ENCODE assay signal across 9 mouse cellular contexts in genomic region chr19:6497150-6497801, GRCm38 (mm10). TPM values are rescaled to one million over a fixed set of nuclear protein-coding genes. Genes with fewer than 3 reads are reported as not detected.
DNase-seq lines count a peak whose midpoint lies in the region; ATAC-seq and TF ChIP-seq lines count a peak whose summit lies in the region.
"Had no signal": no experiment of that assay in that cellular context is flagged by ENCODE, and none has a peak within 500 bp of the region (broad histone marks: within the 10 kb centered on the region; RNA-seq: fewer than 3 reads in every experiment).

No protein-coding gene starts in this region.

- H3K4me1 ChIP-seq in forebrain, embryonic 10.5 days: peaks cover 81% of the 10 kb centered on the region
- 0 out of 2 replicates have a peak, but pooled peaks cover 6% of the 10 kb centered on the region for H3K4me1 ChIP-seq in intestine, postnatal 0 days (replicated peaks; ENCODE audit: control insufficient read depth, insufficient read depth, low read length)
- peaks cover 6% of the 10 kb centered on the region for H3K4me1 ChIP-seq in liver, embryonic 13.5 days (replicated peaks)

- H3K9ac ChIP-seq in intestine, postnatal 0 days (ENCODE audit: low read depth, low read length): no peak overlapping the region
- H3K9ac ChIP-seq in liver, embryonic 13.5 days: no peak overlapping the region

- ATAC-seq in intestine, postnatal 0 days: no peak
- ATAC-seq in liver, embryonic 13.5 days (ENCODE audit: low read depth): no peak

- peak overlapping the region; percentile 92 for H3K27ac ChIP-seq in forebrain, embryonic 10.5 days
- no peak overlapping the region for H3K27ac ChIP-seq in intestine, postnatal 0 days (ENCODE audit: low read depth, low read length)
- H3K27ac ChIP-seq in liver, embryonic 13.5 days: no peak overlapping the region

- DNase-seq in adrenal gland, postnatal 10 days: peak; percentile 29
- no peak for DNase-seq in adrenal gland, adult 18-20 months (ENCODE audit: low spot score in 2 of 2)
- peak; percentile 58 for DNase-seq in R1 (ENCODE audit: low read depth, low spot score)
- peak; percentile 70 for DNase-seq in forebrain, embryonic 10.5 days (ENCODE audit: extremely low spot score, low spot score)
- no peak for DNase-seq in liver, embryonic 13.5 days
- DNase-seq in right cerebral cortex, postnatal 36 days (ENCODE audit: low spot score in 2 of 2): peak; percentile 68 to 80
- DNase-seq in urinary bladder, adult 2 months (ENCODE audit: low spot score): no peak

- H3K36me3 ChIP-seq in forebrain, embryonic 10.5 days (replicated peaks): no peaks in the 10 kb centered on the region
- no peaks in the 10 kb centered on the region for H3K36me3 ChIP-seq in intestine, postnatal 0 days (ENCODE audit: control insufficient read depth, insufficient read depth)
- no peaks in the 10 kb centered on the region for H3K36me3 ChIP-seq in liver, embryonic 13.5 days

- 2% methylated on average over 27 of the region's 39 CpGs for WGBS in forebrain, embryonic 10.5 days
- under 1% methylated on average over 17 of the region's 39 CpGs for WGBS in intestine, postnatal 0 days
- WGBS in liver, embryonic 13.5 days (ENCODE audit: insufficient replicate concordance): 5% methylated on average over 10 of the region's 39 CpGs

- peak overlapping the region; percentile 84 for H3K4me3 ChIP-seq in forebrain, embryonic 10.5 days
- peak overlapping the region; percentile 30 for H3K4me3 ChIP-seq in intestine, postnatal 0 days (ENCODE audit: low read depth, low read length)
- H3K4me3 ChIP-seq in liver, embryonic 13.5 days (replicated peaks): peak overlapping the region; percentile 30; the same call in 1 of the 2 replicates
- H3K4me3 ChIP-seq: erythroblast, embryonic 14.5 days had no signal

- peak overlapping the region; percentile 57 for H3K4me2 ChIP-seq in intestine, postnatal 0 days (replicated peaks; ENCODE audit: low read depth)
- H3K4me2 ChIP-seq in liver, embryonic 13.5 days: peak overlapping the region; percentile 52; the same call in 1 of the 2 replicates

- H3K9me3 ChIP-seq in forebrain, embryonic 10.5 days: no peaks in the 10 kb centered on the region
- H3K9me3 ChIP-seq in intestine, postnatal 0 days (ENCODE audit: control insufficient read depth): no peaks in the 10 kb centered on the region
- no peaks in the 10 kb centered on the region for H3K9me3 ChIP-seq in liver, embryonic 13.5 days (replicated peaks)

- H3K27me3 ChIP-seq in forebrain, embryonic 10.5 days (ENCODE audit: poor library complexity, severe bottlenecking): peaks cover 100% of the 10 kb centered on the region
- H3K27me3 ChIP-seq in intestine, postnatal 0 days (replicated peaks; ENCODE audit: control insufficient read depth, insufficient read depth, low read length): peaks cover 86% of the 10 kb centered on the region
- peaks cover 98% of the 10 kb centered on the region for H3K27me3 ChIP-seq in liver, embryonic 13.5 days

- no peak for TF ChIP-seq CTCF in intestine, postnatal 0 days (IDR thresholded peaks at IDR 0.05; ENCODE audit: low read depth)

RNA-seq across cellular contexts. Expression of gene Slc22a12, which starts 45.6 kb away (rescaled TPM):
- not detected for total RNA-seq in adrenal gland, postnatal 10 days (2021)
- total RNA-seq in adrenal gland, adult 18-20 months (2021): under 1 TPM in 1 of 2 experiments, not detected in 1; 0.17 TPM
- not detected in 2 replicates for polyA plus RNA-seq in forebrain, embryonic 10.5 days (2016; fragmentation: Nextera tagmentation; extraction: Ambion mirVana)
- not detected in 2 replicates for polyA plus RNA-seq in intestine, postnatal 0 days (2015; fragmentation: Nextera tagmentation; extraction: Ambion mirVana)
- not detected in 2 replicates for polyA plus RNA-seq in liver, embryonic 13.5 days (2015; fragmentation: Nextera tagmentation; extraction: Ambion mirVana)
- polyA plus RNA-seq in urinary bladder, adult 2 months (2012; rRNA removed): not detected in 2 replicates
- polyA plus RNA-seq: erythroblast, embryonic 14.5 days had no signal

Comparison
In these comparisons a context has a peak if more than half of its experiments do, and no peak if none do; other contexts are left out.
1. DNase-seq: peak in adrenal gland, postnatal 10 days (single experiment), R1 (single experiment), forebrain, embryonic 10.5 days (single experiment) and right cerebral cortex, postnatal 36 days (2 of 2); none in adrenal gland, adult 18-20 months (0 of 2), liver, embryonic 13.5 days (single experiment) and urinary bladder, adult 2 months (single experiment).
2. H3K4me3 ChIP-seq: peak in every context shown above with its lines; median percentile 84 in forebrain, embryonic 10.5 days; 30 in intestine, postnatal 0 days; 30 in liver, embryonic 13.5 days.